Mouse (Mus musculus): ENCODE results near the gene Ttc9c. TPM values are rescaled to one million over a fixed set of nuclear protein-coding genes. Genes with fewer than 3 reads are reported as not detected.

The Ttc9c gene
- total RNA-seq, 2 experiments from 2014 or later: 9.6 to 10.7 TPM

GRCm38 (mm10) chr19:8790171-8790570 lies 29.0 kb downstream of the Ttc9c start:
- intact Hi-C loops (cut with DNase I; ENCODE audit: low total_unique reads): no loop called here
- no peak for DNase-seq

GRCm38 (mm10) chr19:8789171-8789570 lies 30.0 kb downstream of the Ttc9c start:
- intact Hi-C loops (cut with DNase I; ENCODE audit: low total_unique reads): no loop called here
- no peak for DNase-seq

- intact Hi-C loops (cut with DNase I; ENCODE audit: low total_unique reads): no loop called here
- no peak for DNase-seq
Measured at GRCm38 (mm10) chr19:8788521-8788920, 30.6 kb downstream of the Ttc9c start.

DNA sequence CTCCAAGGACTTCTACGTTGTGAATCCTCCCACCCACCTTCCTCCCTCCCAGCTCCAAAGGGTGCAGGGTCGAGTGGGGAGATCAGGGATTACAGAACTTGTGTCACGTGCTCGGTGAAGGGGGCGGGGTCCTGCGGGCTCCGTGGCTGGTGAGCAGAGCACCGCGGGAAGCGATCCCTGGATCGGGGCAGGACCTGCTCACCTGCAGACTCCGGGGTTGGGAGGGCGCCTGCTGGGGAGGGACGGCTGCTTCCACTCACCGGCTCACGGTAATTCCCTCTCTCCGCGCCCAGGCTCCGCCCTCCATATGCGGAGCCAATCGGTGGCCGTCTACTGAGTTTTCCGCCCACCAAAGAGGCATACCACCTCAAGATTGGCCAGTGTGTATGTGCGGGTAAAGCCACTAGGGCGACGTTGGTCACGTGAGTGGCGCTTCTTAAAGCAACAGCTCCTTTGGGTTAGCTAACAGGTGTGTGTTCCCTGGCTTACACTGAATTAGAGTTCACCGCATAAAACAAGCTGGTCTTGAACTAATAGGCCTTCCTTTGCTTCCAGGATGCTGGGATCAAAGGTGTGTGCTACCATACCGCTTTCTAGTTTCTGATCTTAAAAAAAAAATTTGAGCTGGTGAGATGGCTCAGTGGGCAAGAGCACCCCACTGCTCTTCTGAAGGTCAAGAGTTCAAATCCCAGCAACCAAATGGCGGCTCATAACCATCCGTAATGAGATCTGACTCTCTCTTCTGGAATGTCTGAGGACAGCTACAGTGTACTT lies 32.9 kb downstream of the Ttc9c start, which contains the start of gene Taf6l:
Taf6l (minus strand) TSS at position 410 of the 774 bp plus-strand sequence.
- intact Hi-C loops (cut with DNase I; ENCODE audit: low total_unique reads): no loop called here
- DNase-seq: peak; percentile 89

DNA sequence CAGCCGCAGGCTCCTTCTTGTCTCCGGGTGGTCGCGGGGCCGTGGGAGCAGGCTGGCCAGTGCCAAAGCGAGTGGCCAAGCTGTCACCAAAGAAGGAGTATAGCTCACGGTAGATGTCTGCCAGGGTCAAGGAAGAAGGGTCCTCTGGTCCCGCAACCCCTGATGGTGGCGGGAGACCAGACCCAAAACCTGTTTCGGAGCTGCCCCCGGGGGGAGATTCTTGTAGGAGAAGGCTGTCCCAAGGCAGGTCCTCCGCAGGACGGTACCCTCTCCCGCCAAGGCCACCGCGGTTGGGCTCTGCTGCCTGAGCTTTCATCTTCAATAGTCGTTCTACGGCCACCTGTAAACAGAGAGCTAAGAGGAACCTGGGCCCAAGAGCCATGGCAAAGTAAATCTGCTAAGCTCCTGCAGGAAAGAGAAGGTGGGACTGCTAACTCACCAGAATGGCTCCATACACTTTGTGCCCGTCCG lies 44.1 kb downstream of the Ttc9c start:
- DNase-seq: peak; percentile 26
- intact Hi-C loops (cut with DNase I; ENCODE audit: low total_unique reads): no loop called here

- intact Hi-C loops (cut with DNase I; ENCODE audit: low total_unique reads): no loop called here
- peak; percentile 95 for DNase-seq
Measured at GRCm38 (mm10) chr19:8774086-8774835, 44.9 kb downstream of the Ttc9c start, which contains the start of gene Tmem179b. Tmem179b (minus strand) TSS chr19:8774467.

DNA sequence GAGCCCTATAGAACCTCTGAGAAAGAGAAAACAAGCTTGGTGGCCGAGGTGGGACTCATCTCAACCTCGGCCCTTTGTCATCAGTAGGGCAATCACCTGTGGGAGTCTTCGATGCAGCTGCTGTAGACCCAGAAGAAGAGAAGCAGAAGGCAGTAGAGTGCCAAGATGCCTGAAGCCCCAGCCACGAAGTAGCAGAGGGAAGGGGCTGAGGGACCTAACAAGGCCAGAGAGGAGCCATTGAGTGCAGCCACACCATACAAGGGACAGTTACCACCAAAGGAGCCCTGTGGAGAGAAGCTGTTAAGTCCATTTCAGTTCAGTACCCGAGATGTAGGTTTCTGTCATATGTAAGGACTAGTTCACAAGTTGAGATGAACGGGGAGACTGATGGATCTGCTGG lies 45.7 kb downstream of the Ttc9c start:
- intact Hi-C loops (cut with DNase I; ENCODE audit: low total_unique reads): no loop called here
- no peak for DNase-seq

DNA sequence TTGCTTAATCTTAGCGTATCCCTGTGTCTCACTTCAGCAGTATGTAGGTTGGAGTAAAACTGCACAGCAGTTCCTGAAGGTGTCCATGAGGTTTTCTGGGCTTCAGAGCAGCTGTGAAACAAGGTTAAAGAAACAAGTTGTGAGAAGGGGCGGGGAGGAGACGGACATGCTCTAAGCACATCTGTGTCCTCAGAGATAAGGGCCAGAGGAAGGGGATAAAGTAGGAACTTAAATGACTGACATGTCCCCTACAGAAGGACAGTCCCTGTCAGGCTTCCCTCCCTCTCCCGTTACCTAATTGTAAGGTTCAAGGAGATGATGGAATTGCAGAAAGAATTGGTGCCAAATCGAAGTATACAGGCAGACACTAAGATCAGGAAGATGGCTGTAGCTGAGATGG lies 46.1 kb downstream of the Ttc9c start:
- no peak for DNase-seq
- intact Hi-C loops (cut with DNase I; ENCODE audit: low total_unique reads): no loop called here

- DNase-seq: peak; percentile 84
- intact Hi-C loops (cut with DNase I; ENCODE audit: low total_unique reads): no loop called here
Measured at GRCm38 (mm10) chr19:8770567-8771270, 48.4 kb downstream of the Ttc9c start, which contains the start of gene Tmem223. Tmem223 (plus strand) TSS chr19:8770996.

GRCm38 (mm10) chr19:8765562-8765961 lies 53.6 kb downstream of the Ttc9c start:
- intact Hi-C loops (cut with DNase I; ENCODE audit: low total_unique reads): no loop called here
- no peak for DNase-seq

- no peak for DNase-seq
- intact Hi-C loops (cut with DNase I; ENCODE audit: low total_unique reads): no loop called here
Measured at GRCm38 (mm10) chr19:8763276-8763675, 55.9 kb downstream of the Ttc9c start.

- no peak for DNase-seq
- intact Hi-C loops (cut with DNase I; ENCODE audit: low total_unique reads): no loop called here
Measured at GRCm38 (mm10) chr19:8760757-8761156, 58.4 kb downstream of the Ttc9c start.

Other genes starting within 250 kb of the Ttc9c start
- not detected for gene Slc22a8, start 228.1 kb downstream of the Ttc9c start, total RNA-seq (2021)
- not detected for gene Slc22a6, start 201.3 kb downstream of the Ttc9c start, total RNA-seq (2021)
- gene Chrm1, start 155.5 kb downstream of the Ttc9c start, total RNA-seq (2021): under 1 TPM in 1 of 2 experiments, not detected in 1; 0.02 TPM
- gene Slc3a2, start 96.0 kb downstream of the Ttc9c start, total RNA-seq (2021): 10 to 100 TPM; 24.6 to 26.8 TPM
- 10 to 100 TPM; 21.7 to 23.4 TPM for gene Wdr74, start 83.5 kb downstream of the Ttc9c start, total RNA-seq (2021)
- not detected for gene 1700092M07Rik, start 78.6 kb downstream of the Ttc9c start, total RNA-seq (2021)
- gene Stx5a, start 77.9 kb downstream of the Ttc9c start, total RNA-seq (2021): 10 to 100 TPM; 24.1 to 28.0 TPM
- gene Nxf1, start 62.3 kb downstream of the Ttc9c start, total RNA-seq (2021): 10 to 100 TPM; 32.5 to 33.2 TPM
- 10 to 100 TPM; 78.5 to 81.9 TPM for gene Tmem223, start 48.3 kb downstream of the Ttc9c start, total RNA-seq (2021)
- 10 to 100 TPM in 1 of 2 experiments, 1 to 10 TPM in 1; 9.7 to 11.1 TPM for gene Tmem179b, start 44.9 kb downstream of the Ttc9c start, total RNA-seq (2021)
- gene Taf6l, start 32.9 kb downstream of the Ttc9c start, total RNA-seq (2021): 1 to 10 TPM; 9.0 to 9.4 TPM
- gene Polr2g, start 20.8 kb downstream of the Ttc9c start, total RNA-seq (2021): 10 to 100 TPM; 34.1 to 35.5 TPM
- 1 to 10 TPM in 1 of 2 experiments, under 1 TPM in 1; 0.62 to 1.5 TPM for gene Zbtb3, start 16.8 kb downstream of the Ttc9c start, total RNA-seq (2021)
- 10 to 100 TPM; 35.4 to 37.3 TPM for gene Hnrnpul2, start 677 bp upstream of the Ttc9c start, total RNA-seq (2021)
- not detected for gene AC129217.1, start 10.4 kb upstream of the Ttc9c start, total RNA-seq (2021)
- 10 to 100 TPM; 14.4 to 15.6 TPM for gene Bscl2, start 18.1 kb upstream of the Ttc9c start, total RNA-seq (2021)
- gene Gng3, start 19.9 kb upstream of the Ttc9c start, total RNA-seq (2021): not detected
- gene Lrrn4cl, start 31.4 kb upstream of the Ttc9c start, total RNA-seq (2021): 10 to 100 TPM in 1 of 2 experiments, 1 to 10 TPM in 1; 7.8 to 11.0 TPM
- 100 to 1,000 TPM; 182 to 211 TPM for gene Ubxn1, start 52.2 kb upstream of the Ttc9c start, total RNA-seq (2021)
- gene Uqcc3, start 61.6 kb upstream of the Ttc9c start, total RNA-seq (2021): 10 to 100 TPM; 55.1 to 64.7 TPM
- gene Lbhd1, start 64.4 kb upstream of the Ttc9c start, total RNA-seq (2021): 1 to 10 TPM; 4.4 to 6.7 TPM
- not detected for gene Gm49403, start 64.6 kb upstream of the Ttc9c start, total RNA-seq (2021)
- 10 to 100 TPM; 20.3 to 26.3 TPM for gene 1810009A15Rik, start 69.5 kb upstream of the Ttc9c start, total RNA-seq (2021)
- gene Gm49416, start 69.6 kb upstream of the Ttc9c start, total RNA-seq (2021): 1 to 10 TPM in 1 of 2 experiments, not detected in 1; 3.3 TPM
- 10 to 100 TPM in 1 of 2 experiments, 1 to 10 TPM in 1; 9.5 to 10.3 TPM for gene Ints5, start 73.7 kb upstream of the Ttc9c start, total RNA-seq (2021)
- 10 to 100 TPM; 30.7 to 34.3 TPM for gene Ganab, start 78.7 kb upstream of the Ttc9c start, total RNA-seq (2021)
- 10 to 100 TPM; 21.4 to 24.2 TPM for gene B3gat3, start 101.0 kb upstream of the Ttc9c start, total RNA-seq (2021)
- 1 to 10 TPM; 4.9 to 6.0 TPM for gene Rom1, start 110.0 kb upstream of the Ttc9c start, total RNA-seq (2021)
- gene Eml3, start 110.2 kb upstream of the Ttc9c start, total RNA-seq (2021): 1 to 10 TPM; 8.6 to 8.9 TPM
- 10 to 100 TPM; 27.4 to 27.9 TPM for gene Mta2, start 122.5 kb upstream of the Ttc9c start, total RNA-seq (2021)
- gene Tut1, start 134.5 kb upstream of the Ttc9c start, total RNA-seq (2021): 1 to 10 TPM; 8.2 to 8.4 TPM
- 100 to 1,000 TPM; 500 to 587 TPM for gene Eef1g, start 147.7 kb upstream of the Ttc9c start, total RNA-seq (2021)
- 100 to 1,000 TPM; 194 to 197 TPM for gene Ahnak, start 170.0 kb upstream of the Ttc9c start, total RNA-seq (2021)

All from gastrocnemius, postnatal 14 days (tissue).